Mouse (Mus musculus) heart, embryonic 12.5 days (tissue): ENCODE results near the gene Klhl22. TPM values are rescaled to one million over a fixed set of nuclear protein-coding genes. Genes with fewer than 3 reads are reported as not detected.
A peak's percentile ranks its signal among the peaks of the same experiment; 100 is the strongest.
"Not testable (repeated sequence)": the region's sequence is repeated elsewhere in the genome, so short reads cannot be mapped to it uniquely, and the experiment has no call there.

ENCODE experiments used
- ATAC-seq: fragments of 200-750 bp; cut with Nextera tagmentation; 2 replicates; pipeline ENCODE4 v1.8.0; 2017; ENCODE audit warnings: moderate TSS enrichment, moderate library complexity; ENCODE audit not compliant: insufficient number of reproducible peaks, low FRiP score
- H3K27ac ChIP-seq: fragments of 300-500 bp; sonication (generic); 2 replicates; pipeline ENCODE4 v1.5.1; 2016; ENCODE audit warnings: mild to moderate bottlenecking, moderate library complexity; ENCODE audit not compliant: poor library complexity, severe bottlenecking
- H3K27me3 ChIP-seq: fragments of 300-500 bp; sonication (generic); replicated peaks from 2 replicates; pipeline ENCODE4 v1.6.1; 2016; ENCODE audit warnings: mild to moderate bottlenecking, moderate library complexity
- H3K36me3 ChIP-seq: fragments of 300-500 bp; sonication (generic); 2 replicates; pipeline ENCODE4 v1.6.1; 2016; ENCODE audit warnings: mild to moderate bottlenecking, moderate library complexity
- H3K4me1 ChIP-seq: fragments of 300-500 bp; sonication (generic); replicated peaks from 2 replicates; pipeline ENCODE4 v1.6.1; 2016; ENCODE audit warnings: mild to moderate bottlenecking
- H3K4me2 ChIP-seq: fragments of 300-500 bp; sonication (generic); 2 replicates; pipeline ENCODE4 v1.6.1; 2016; ENCODE audit warnings: mild to moderate bottlenecking, moderate library complexity
- H3K4me3 ChIP-seq: fragments of 300-500 bp; sonication (generic); 2 replicates; pipeline ENCODE4 v1.5.1; 2016; ENCODE audit warnings: mild to moderate bottlenecking
- H3K9ac ChIP-seq: fragments of 300-500 bp; sonication (generic); 2 replicates; pipeline ENCODE4 v1.6.1; 2016; ENCODE audit warnings: mild to moderate bottlenecking, moderate library complexity
- H3K9me3 ChIP-seq: fragments of 300-500 bp; sonication (generic); replicated peaks from 2 replicates; pipeline ENCODE4 v1.6.1; 2016; ENCODE audit warnings: mild to moderate bottlenecking, moderate library complexity
- WGBS: fragments of 180-500 bp; shearing (Covaris S2); methylation state at CpG from one replicate; pipeline ENCODE4 v1.1.7; 2016; 5-methylcytosine and 5-hydroxymethylcytosine counted together
- polyA plus RNA-seq: library from polyadenylated mRNA; unstranded; fragments of >200 nt; fragmentation: Nextera tagmentation; extraction: Ambion mirVana; gene quantifications from 2 replicates; pipeline ENCODE4 v1.2.1, GENCODE M21; 2016

The Klhl22 gene
- polyA plus RNA-seq, 1 experiment from 2014 or later = 42.7 TPM

- no peaks in the 10 kb centered on the region for H3K36me3 ChIP-seq
- no peaks in the 10 kb centered on the region for H3K9me3 ChIP-seq
- no peak overlapping the region for H3K4me3 ChIP-seq
- no peak for ATAC-seq
- no peaks in the 10 kb centered on the region; the same call in 1 of the 2 replicates for H3K4me1 ChIP-seq
- H3K27me3 ChIP-seq = peaks cover 6% of the 10 kb centered on the region; the same call in 1 of the 2 replicates
- no peak overlapping the region for H3K27ac ChIP-seq
- no peak overlapping the region for H3K4me2 ChIP-seq
- no peak overlapping the region for H3K9ac ChIP-seq
- WGBS = 53% methylated on average over 6 of the region's 6 CpGs
These were observed 27.0 kb upstream of the Klhl22 start for GRCm38 (mm10) chr16:17732431-17732830.

GRCm38 (mm10) chr16:17732841-17733340, 26.5 kb upstream of the Klhl22 start, which contains the start of gene Med15:
Gene Med15 (minus strand): TSS chr16:17732891.
- no peak for ATAC-seq
- H3K9ac ChIP-seq = no peak within 1 kb of the TSS
- 18% methylated on average over 3 of the region's 3 CpGs for WGBS

GRCm38 (mm10) chr16:17733646-17734045, 25.8 kb upstream of the Klhl22 start:
- Histone ChIP-seq H3K4me2 (peak overlapping the region; percentile 66), H3K4me3 (peak overlapping the region; percentile 39), H3K27me3 (peaks cover 6% of the 10 kb centered on the region; the same call in 1 of the 2 replicates), H3K4me1 (no peaks in the 10 kb centered on the region), H3K27ac (no peak overlapping the region), H3K36me3 (no peaks in the 10 kb centered on the region), H3K9me3 (no peaks in the 10 kb centered on the region), H3K9ac (peak overlapping the region; percentile 63; the same call in 1 of the 2 replicates)
- WGBS = 47% methylated on average over 2 of the region's 2 CpGs
- no peak for ATAC-seq

More at GRCm38 (mm10) chr16:17732841-17733340, 26.5 kb upstream of the Klhl22 start, which contains the start of gene Med15:
- Histone ChIP-seq H3K27ac (no peak within 1 kb of the TSS), H3K9me3 (no peaks in the 10 kb centered on the region), H3K4me1 (no peaks in the 10 kb centered on the region), H3K4me3 (no peak within 1 kb of the TSS), H3K27me3 (peaks cover 6% of the 10 kb centered on the region; the same call in 1 of the 2 replicates), H3K36me3 (no peaks in the 10 kb centered on the region), H3K4me2 (no peak within 1 kb of the TSS)

GRCm38 (mm10) chr16:17734872-17735271, 24.5 kb upstream of the Klhl22 start:
- not testable (repeated sequence) for H3K4me3 ChIP-seq, H3K9ac ChIP-seq, H3K4me1 ChIP-seq, H3K36me3 ChIP-seq, ATAC-seq, H3K4me2 ChIP-seq, H3K27ac ChIP-seq, H3K27me3 ChIP-seq, H3K9me3 ChIP-seq
- 75% methylated on average over 6 of the region's 6 CpGs for WGBS

- H3K9ac ChIP-seq = no peak overlapping the region
- no peak overlapping the region for H3K4me3 ChIP-seq
- ATAC-seq = no peak
- WGBS = 45% methylated on average over 4 of the region's 4 CpGs
- peaks cover 6% of the 10 kb centered on the region; the same call in 1 of the 2 replicates for H3K27me3 ChIP-seq
- no peaks in the 10 kb centered on the region for H3K4me1 ChIP-seq
- no peaks in the 10 kb centered on the region for H3K36me3 ChIP-seq
- no peak overlapping the region for H3K27ac ChIP-seq
- no peak overlapping the region for H3K4me2 ChIP-seq
- no peaks in the 10 kb centered on the region for H3K9me3 ChIP-seq
These were observed 23.3 kb upstream of the Klhl22 start for GRCm38 (mm10) chr16:17736156-17736555.

- WGBS = 67% methylated on average over 4 of the region's 4 CpGs
- H3K27ac ChIP-seq = no peak overlapping the region
- no peak overlapping the region for H3K9ac ChIP-seq
- no peaks in the 10 kb centered on the region for H3K36me3 ChIP-seq
- no peaks in the 10 kb centered on the region; the same call in 1 of the 2 replicates for H3K9me3 ChIP-seq
- no peak for ATAC-seq
- no peak overlapping the region for H3K4me2 ChIP-seq
- no peaks in the 10 kb centered on the region for H3K4me1 ChIP-seq
- no peaks in the 10 kb centered on the region for H3K27me3 ChIP-seq
- H3K4me3 ChIP-seq = no peak overlapping the region
These were observed 19.3 kb upstream of the Klhl22 start for GRCm38 (mm10) chr16:17740080-17740479.

- 79% methylated on average over 1 of the region's 1 CpGs for WGBS
- no peak for ATAC-seq
- no peaks in the 10 kb centered on the region for H3K4me1 ChIP-seq
These were observed 16.6 kb upstream of the Klhl22 start for GRCm38 (mm10) chr16:17742810-17743209.

GRCm38 (mm10) chr16:17743279-17743678, 16.1 kb upstream of the Klhl22 start:
- no peak overlapping the region for H3K4me2 ChIP-seq

More at GRCm38 (mm10) chr16:17742810-17743209, 16.6 kb upstream of the Klhl22 start:
- no peaks in the 10 kb centered on the region for H3K36me3 ChIP-seq
- no peak overlapping the region for H3K9ac ChIP-seq
- H3K27ac ChIP-seq = no peak overlapping the region
- no peaks in the 10 kb centered on the region; the same call in 1 of the 2 replicates for H3K9me3 ChIP-seq
- H3K4me3 ChIP-seq = no peak overlapping the region
- H3K27me3 ChIP-seq = no peaks in the 10 kb centered on the region
- no peak overlapping the region for H3K4me2 ChIP-seq

GRCm38 (mm10) chr16:17744536-17744935, 14.9 kb upstream of the Klhl22 start:
- no peak for ATAC-seq
- Histone ChIP-seq H3K4me3 (no peak overlapping the region), H3K9ac (no peak overlapping the region), H3K36me3 (no peaks in the 10 kb centered on the region), H3K9me3 (no peaks in the 10 kb centered on the region; the same call in 1 of the 2 replicates), H3K27ac (no peak overlapping the region), H3K4me1 (no peaks in the 10 kb centered on the region), H3K27me3 (no peaks in the 10 kb centered on the region), H3K4me2 (no peak overlapping the region)
- WGBS = 13% methylated on average over 1 of the region's 1 CpGs

More at GRCm38 (mm10) chr16:17743279-17743678, 16.1 kb upstream of the Klhl22 start:
- no peaks in the 10 kb centered on the region for H3K4me1 ChIP-seq
- 45% methylated on average over 4 of the region's 4 CpGs for WGBS
- H3K9me3 ChIP-seq = no peaks in the 10 kb centered on the region; the same call in 1 of the 2 replicates
- H3K27me3 ChIP-seq = no peaks in the 10 kb centered on the region
- no peaks in the 10 kb centered on the region for H3K36me3 ChIP-seq
- H3K9ac ChIP-seq = no peak overlapping the region
- H3K27ac ChIP-seq = no peak overlapping the region
- no peak overlapping the region for H3K4me3 ChIP-seq
- no peak for ATAC-seq

GRCm38 (mm10) chr16:17745067-17745466, 14.4 kb upstream of the Klhl22 start:
- WGBS = 66% methylated on average over 2 of the region's 2 CpGs
- H3K4me2 ChIP-seq = no peak overlapping the region
- H3K36me3 ChIP-seq = no peaks in the 10 kb centered on the region
- H3K4me1 ChIP-seq = no peaks in the 10 kb centered on the region
- no peak for ATAC-seq
- H3K27me3 ChIP-seq = no peaks in the 10 kb centered on the region
- no peak overlapping the region for H3K9ac ChIP-seq
- no peak overlapping the region for H3K27ac ChIP-seq
- H3K9me3 ChIP-seq = no peaks in the 10 kb centered on the region; the same call in 1 of the 2 replicates
- H3K4me3 ChIP-seq = no peak overlapping the region

- Histone ChIP-seq H3K27me3 (no peaks in the 10 kb centered on the region), H3K4me2 (no peak overlapping the region), H3K9ac (0 out of 2 replicates have a peak overlapping the region, but pooled peaks have one; percentile 11), H3K9me3 (no peaks in the 10 kb centered on the region), H3K36me3 (no peaks in the 10 kb centered on the region), H3K27ac (peak overlapping the region; percentile 69), H3K4me1 (peaks cover 14% of the 10 kb centered on the region), H3K4me3 (no peak overlapping the region)
- 8% methylated on average over 3 of the region's 3 CpGs for WGBS
- peak; percentile 63; the same call in 1 of the 2 replicates for ATAC-seq
These were observed 6.4 kb upstream of the Klhl22 start for GRCm38 (mm10) chr16:17753001-17753400.
